Mouse (Mus musculus) forebrain, embryonic 10.5 days (tissue): ENCODE results near the gene Cux2. TPM values are rescaled to one million over a fixed set of nuclear protein-coding genes. Genes with fewer than 3 reads are reported as not detected.

ENCODE experiments used
- DNase-seq: peaks from one replicate; pipeline ENCODE4 v3.0.0-alpha.2; 2017; ENCODE audit warnings: low spot score; ENCODE audit errors: extremely low spot score
- H3K27ac ChIP-seq: fragments of 300-500 bp; sonication (generic); 2 replicates; pipeline ENCODE4 v1.5.1; 2016; ENCODE audit warnings: mild to moderate bottlenecking
- H3K27me3 ChIP-seq: fragments of 300-500 bp; sonication (generic); 2 replicates; pipeline ENCODE4 v1.6.1; 2016; ENCODE audit warnings: mild to moderate bottlenecking; ENCODE audit not compliant: poor library complexity, severe bottlenecking
- H3K36me3 ChIP-seq: fragments of 300-500 bp; sonication (generic); replicated peaks from 2 replicates; pipeline ENCODE4 v1.6.1; 2016; ENCODE audit warnings: mild to moderate bottlenecking, moderate library complexity
- H3K4me1 ChIP-seq: fragments of 300-500 bp; sonication (generic); 2 replicates; pipeline ENCODE4 v1.6.1; 2016
- H3K4me3 ChIP-seq: fragments of 300-500 bp; sonication (generic); 2 replicates; pipeline ENCODE4 v1.5.1; 2016; ENCODE audit warnings: mild to moderate bottlenecking, moderate library complexity
- H3K9me3 ChIP-seq: fragments of 300-500 bp; sonication (generic); 2 replicates; pipeline ENCODE4 v1.6.1; 2016; ENCODE audit warnings: mild to moderate bottlenecking, moderate library complexity
- WGBS: fragments of 180-500 bp; shearing (Covaris S2); methylation state at CpG from one replicate; pipeline ENCODE4 v1.1.7; 2016; 5-methylcytosine and 5-hydroxymethylcytosine counted together
- polyA plus RNA-seq: library from polyadenylated mRNA; unstranded; fragments of >200 nt; fragmentation: Nextera tagmentation; extraction: Ambion mirVana; gene quantifications from 2 replicates; pipeline ENCODE4 v1.2.1, GENCODE M21; 2016

Cux2 gene
- polyA plus RNA-seq = 5.0 and 6.5 TPM in 2 replicates

- Histone ChIP-seq H3K9me3 (no peaks in the 10 kb centered on the region), H3K4me3 (peak within 1 kb of the TSS; percentile 79), H3K36me3 (no peaks in the 10 kb centered on the region), H3K4me1 (peaks cover 69% of the 10 kb centered on the region), H3K27ac (peak within 1 kb of the TSS; percentile 96), H3K27me3 (peaks cover 82% of the 10 kb centered on the region)
- DNase-seq = peak; percentile 79
- under 1% methylated on average over 90 of the region's 90 CpGs for WGBS
Observed at GRCm38 (mm10) chr5:122050017-122050831, at the start of gene Cux2. Cux2 (minus strand) TSS chr5:122050102.

GRCm38 (mm10) chr5:122094439-122094838, 44.5 kb upstream of the Cux2 start:
- no peak overlapping the region for H3K27ac ChIP-seq
- H3K36me3 ChIP-seq = no peaks in the 10 kb centered on the region
- H3K27me3 ChIP-seq = no peaks in the 10 kb centered on the region
- 93% methylated on average over 10 of the region's 10 CpGs for WGBS
- peaks cover 6% of the 10 kb centered on the region; the same call in 1 of the 2 replicates for H3K9me3 ChIP-seq
- H3K4me1 ChIP-seq = peaks cover 9% of the 10 kb centered on the region; the same call in 1 of the 2 replicates
- no peak for DNase-seq
- H3K4me3 ChIP-seq = no peak overlapping the region

- H3K4me1 ChIP-seq = peaks cover 9% of the 10 kb centered on the region; the same call in 1 of the 2 replicates
- H3K4me3 ChIP-seq = no peak overlapping the region
- DNase-seq = no peak
- no peaks in the 10 kb centered on the region for H3K36me3 ChIP-seq
- peaks cover 6% of the 10 kb centered on the region; the same call in 1 of the 2 replicates for H3K9me3 ChIP-seq
- WGBS = 92% methylated on average over 14 of the region's 14 CpGs
- H3K27ac ChIP-seq = no peak overlapping the region
- H3K27me3 ChIP-seq = no peaks in the 10 kb centered on the region
Observed at GRCm38 (mm10) chr5:122093734-122094133, 43.8 kb upstream of the Cux2 start.

- H3K4me1 ChIP-seq = peaks cover 9% of the 10 kb centered on the region; the same call in 1 of the 2 replicates
- H3K4me3 ChIP-seq = no peak overlapping the region
- DNase-seq = no peak
- 78% methylated on average over 11 of the region's 11 CpGs for WGBS
- no peaks in the 10 kb centered on the region for H3K27me3 ChIP-seq
- H3K27ac ChIP-seq = no peak overlapping the region
- H3K36me3 ChIP-seq = no peaks in the 10 kb centered on the region
- H3K9me3 ChIP-seq = peaks cover 6% of the 10 kb centered on the region; the same call in 1 of the 2 replicates
Observed at GRCm38 (mm10) chr5:122092794-122093193, 42.9 kb upstream of the Cux2 start.

DNA sequence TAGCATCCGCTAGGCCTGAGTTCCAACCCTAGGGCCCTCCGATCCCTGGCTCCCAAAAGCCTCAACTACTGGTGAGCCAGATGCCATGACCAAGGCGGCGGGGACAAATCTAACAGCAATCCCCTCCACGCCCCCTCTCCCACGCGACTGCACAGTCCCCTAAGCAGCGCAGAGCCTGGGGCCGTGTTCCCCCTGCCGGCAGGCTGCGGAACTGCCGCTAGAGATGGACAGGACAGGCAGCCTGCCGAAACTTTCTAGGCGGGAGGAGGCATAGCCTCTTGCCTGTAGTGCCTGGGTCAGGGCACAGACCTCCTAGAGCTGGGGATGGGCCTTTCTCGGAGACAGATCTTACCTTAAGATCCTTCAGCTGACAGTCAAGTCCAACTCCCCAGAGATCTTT, 41.2 kb upstream of the Cux2 start:
- Histone ChIP-seq H3K36me3 (no peaks in the 10 kb centered on the region), H3K27me3 (0 out of 2 replicates have a peak, but pooled peaks cover 1% of the 10 kb centered on the region), H3K4me3 (no peak overlapping the region), H3K27ac (no peak overlapping the region), H3K9me3 (peaks cover 6% of the 10 kb centered on the region; the same call in 1 of the 2 replicates), H3K4me1 (peaks cover 9% of the 10 kb centered on the region; the same call in 1 of the 2 replicates)
- 18% methylated on average over 15 of the region's 15 CpGs for WGBS
- DNase-seq = peak; percentile 81

GRCm38 (mm10) chr5:122089664-122090063, 39.8 kb upstream of the Cux2 start:
- Histone ChIP-seq H3K4me1 (peaks cover 9% of the 10 kb centered on the region; the same call in 1 of the 2 replicates), H3K4me3 (no peak overlapping the region), H3K36me3 (no peaks in the 10 kb centered on the region), H3K27ac (no peak overlapping the region), H3K9me3 (peaks cover 6% of the 10 kb centered on the region; the same call in 1 of the 2 replicates), H3K27me3 (0 out of 2 replicates have a peak, but pooled peaks cover 3% of the 10 kb centered on the region)
- WGBS = 85% methylated on average over 8 of the region's 8 CpGs
- DNase-seq = no peak

DNA sequence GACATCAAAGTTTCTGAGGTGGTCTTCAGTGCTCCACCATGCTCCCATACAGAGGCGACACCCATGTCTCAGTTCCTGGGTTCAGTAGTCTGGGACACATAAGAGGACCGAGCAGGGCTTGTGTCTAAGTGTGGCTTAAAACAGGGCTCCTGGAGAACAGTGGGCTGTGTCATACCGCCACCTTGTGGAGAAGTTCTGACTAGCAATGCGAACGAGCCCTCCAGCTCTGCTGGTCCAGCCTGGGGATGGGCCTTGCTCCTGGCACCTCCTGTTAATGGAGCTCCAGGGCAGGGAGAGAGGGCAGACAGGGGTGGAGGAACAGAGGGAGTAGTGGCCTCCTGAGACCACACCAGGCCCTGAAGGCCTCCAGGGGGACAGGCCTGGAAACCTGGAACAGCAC, 39.0 kb upstream of the Cux2 start:
- Histone ChIP-seq H3K4me3 (no peak overlapping the region), H3K4me1 (peaks cover 9% of the 10 kb centered on the region; the same call in 1 of the 2 replicates), H3K36me3 (no peaks in the 10 kb centered on the region), H3K27ac (no peak overlapping the region), H3K27me3 (0 out of 2 replicates have a peak, but pooled peaks cover 3% of the 10 kb centered on the region), H3K9me3 (peaks cover 6% of the 10 kb centered on the region; the same call in 1 of the 2 replicates)
- DNase-seq = peak; percentile 86
- 7% methylated on average over 5 of the region's 5 CpGs for WGBS

DNA sequence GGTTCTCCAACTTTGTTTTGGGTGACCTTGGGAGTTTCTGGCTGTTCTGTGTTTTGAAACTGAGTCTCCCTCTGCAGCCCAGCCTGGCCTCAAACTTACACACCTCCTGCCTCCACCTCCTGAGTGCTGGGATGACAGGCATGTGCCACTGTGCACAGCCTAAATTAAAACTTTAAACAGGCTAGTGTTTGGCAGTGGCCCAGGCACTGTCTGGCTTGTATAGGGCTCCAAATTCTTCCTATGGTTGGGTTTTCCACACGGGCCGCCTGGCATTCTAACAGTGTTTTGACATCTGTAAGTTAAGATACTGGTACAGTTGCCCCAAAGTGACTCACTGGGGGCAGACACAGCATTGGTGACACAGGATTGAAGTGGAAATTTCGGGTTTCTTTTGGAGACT, 36.2 kb upstream of the Cux2 start:
- Histone ChIP-seq H3K4me3 (no peak overlapping the region), H3K4me1 (0 out of 2 replicates have a peak, but pooled peaks cover 3% of the 10 kb centered on the region), H3K36me3 (no peaks in the 10 kb centered on the region), H3K27ac (no peak overlapping the region), H3K27me3 (0 out of 2 replicates have a peak, but pooled peaks cover 3% of the 10 kb centered on the region), H3K9me3 (no peaks in the 10 kb centered on the region)
- DNase-seq = no peak
- WGBS = 84% methylated on average over 3 of the region's 3 CpGs

GRCm38 (mm10) chr5:122085291-122085690, 35.4 kb upstream of the Cux2 start:
- DNase-seq = no peak
- H3K27me3 ChIP-seq = 0 out of 2 replicates have a peak, but pooled peaks cover 3% of the 10 kb centered on the region
- H3K27ac ChIP-seq = no peak overlapping the region
- no peaks in the 10 kb centered on the region for H3K4me1 ChIP-seq
- WGBS = 81% methylated on average over 7 of the region's 7 CpGs
- no peak overlapping the region for H3K4me3 ChIP-seq
- H3K36me3 ChIP-seq = no peaks in the 10 kb centered on the region
- H3K9me3 ChIP-seq = no peaks in the 10 kb centered on the region

GRCm38 (mm10) chr5:122084470-122084869, 34.6 kb upstream of the Cux2 start:
- H3K27me3 ChIP-seq = 0 out of 2 replicates have a peak, but pooled peaks cover 3% of the 10 kb centered on the region
- 80% methylated on average over 3 of the region's 3 CpGs for WGBS
- no peaks in the 10 kb centered on the region for H3K36me3 ChIP-seq
- H3K9me3 ChIP-seq = peaks cover 6% of the 10 kb centered on the region; the same call in 1 of the 2 replicates
- H3K27ac ChIP-seq = no peak overlapping the region
- DNase-seq = no peak
- H3K4me1 ChIP-seq = no peaks in the 10 kb centered on the region
- H3K4me3 ChIP-seq = no peak overlapping the region

DNA sequence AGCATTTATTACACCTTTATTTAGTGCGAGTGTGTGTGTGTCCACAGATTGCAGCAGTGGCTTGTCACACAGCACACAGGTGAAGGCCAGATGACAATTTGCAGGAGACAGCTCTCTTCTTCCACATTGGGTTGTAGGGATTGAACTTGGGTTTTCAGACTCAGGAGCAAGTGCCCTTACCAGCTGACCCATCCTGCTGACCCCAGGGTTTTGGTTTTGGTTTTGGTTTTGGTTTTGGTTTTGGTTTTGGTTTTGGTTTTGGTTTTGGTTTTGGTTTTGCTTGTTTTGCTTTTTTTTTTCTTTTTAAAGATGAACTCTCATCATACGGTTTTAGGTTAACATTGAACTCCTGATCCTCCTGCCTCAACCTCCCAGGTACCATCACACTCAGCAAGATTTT, 33.4 kb upstream of the Cux2 start:
- no peak for DNase-seq
- H3K4me1 ChIP-seq = no peaks in the 10 kb centered on the region
- H3K27me3 ChIP-seq = 0 out of 2 replicates have a peak, but pooled peaks cover 3% of the 10 kb centered on the region
- H3K4me3 ChIP-seq = no peak overlapping the region
- H3K9me3 ChIP-seq = peaks cover 13% of the 10 kb centered on the region; the same call in 1 of the 2 replicates
- WGBS = 87% methylated on average over 2 of the region's 2 CpGs
- no peak overlapping the region for H3K27ac ChIP-seq
- H3K36me3 ChIP-seq = no peaks in the 10 kb centered on the region

GRCm38 (mm10) chr5:122081471-122081870, 31.6 kb upstream of the Cux2 start:
- Histone ChIP-seq H3K4me3 (no peak overlapping the region), H3K27ac (no peak overlapping the region), H3K9me3 (peaks cover 13% of the 10 kb centered on the region; the same call in 1 of the 2 replicates), H3K36me3 (no peaks in the 10 kb centered on the region), H3K27me3 (peaks cover 3% of the 10 kb centered on the region; the same call in 1 of the 2 replicates), H3K4me1 (no peaks in the 10 kb centered on the region)
- WGBS = 90% methylated on average over 13 of the region's 13 CpGs
- no peak for DNase-seq

DNA sequence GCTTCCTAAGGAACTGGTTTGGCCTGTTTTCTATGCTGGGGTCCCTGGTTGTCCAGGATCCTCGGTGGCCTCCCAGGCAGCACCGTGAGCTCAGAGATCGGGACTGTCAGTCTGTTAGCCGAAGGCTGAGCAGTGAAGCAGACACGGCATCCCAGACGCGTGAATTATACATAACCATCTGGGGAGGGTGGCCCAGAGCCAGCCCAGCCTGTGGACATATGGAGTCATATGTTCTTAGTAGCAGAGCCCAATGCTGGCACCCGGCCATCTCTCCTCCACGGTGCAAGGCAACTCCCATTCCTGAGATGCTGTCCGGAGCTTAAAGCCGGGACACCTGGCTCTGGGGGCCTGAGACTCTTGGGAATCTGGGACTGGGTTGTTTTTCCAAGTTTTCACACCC, 31.0 kb upstream of the Cux2 start:
- 95% methylated on average over 11 of the region's 11 CpGs for WGBS
- Histone ChIP-seq H3K4me3 (no peak overlapping the region), H3K27ac (no peak overlapping the region), H3K9me3 (peaks cover 13% of the 10 kb centered on the region; the same call in 1 of the 2 replicates), H3K4me1 (no peaks in the 10 kb centered on the region), H3K27me3 (no peaks in the 10 kb centered on the region; the same call in 1 of the 2 replicates), H3K36me3 (no peaks in the 10 kb centered on the region)
- DNase-seq = no peak
